Mouse (Mus musculus) lung, embryonic 16.5 days (tissue): Measurements from ENCODE around the gene Vps13c. TPM values are rescaled to one million over a fixed set of nuclear protein-coding genes. Genes with fewer than 3 reads are reported as not detected.

ENCODE experiments used
- ATAC-seq: fragments of 200-750 bp; cut with Nextera tagmentation; 2 replicates; pipeline ENCODE4 v1.8.0; 2017; ENCODE audit warnings: low read depth, mild to moderate bottlenecking, moderate library complexity
- H3K27ac ChIP-seq: fragments of 300-500 bp; sonication (generic); 2 replicates; pipeline ENCODE4 v1.5.1; 2014; ENCODE audit warnings: mild to moderate bottlenecking, control low read depth, low read length
- H3K27me3 ChIP-seq: fragments of 300-500 bp; sonication (generic); 2 replicates; pipeline ENCODE4 v1.6.1; 2014; ENCODE audit warnings: low read depth, low read length, mixed read lengths; ENCODE audit not compliant: control insufficient read depth, insufficient read depth
- H3K36me3 ChIP-seq: fragments of 300-500 bp; sonication (generic); 2 replicates; pipeline ENCODE4 v1.6.1; 2014; ENCODE audit warnings: low read length; ENCODE audit not compliant: control insufficient read depth, insufficient read depth
- H3K4me1 ChIP-seq: fragments of 300-500 bp; sonication (generic); replicated peaks from 2 replicates; pipeline ENCODE4 v1.6.1; 2014; ENCODE audit warnings: low read length, mixed read lengths; ENCODE audit not compliant: control insufficient read depth, insufficient read depth
- H3K4me2 ChIP-seq: fragments of 300-500 bp; sonication (generic); 2 replicates; pipeline ENCODE4 v1.6.1; 2014; ENCODE audit warnings: low read depth, low read length, control low read depth
- H3K4me3 ChIP-seq: fragments of 300-500 bp; sonication (generic); 2 replicates; pipeline ENCODE4 v1.5.1; 2014; ENCODE audit warnings: mild to moderate bottlenecking, low read length, control low read depth
- H3K9ac ChIP-seq: fragments of 300-500 bp; sonication (generic); 2 replicates; pipeline ENCODE4 v1.6.1; 2014; ENCODE audit warnings: low read length, control low read depth
- H3K9me3 ChIP-seq: fragments of 300-500 bp; sonication (generic); 2 replicates; pipeline ENCODE4 v1.6.1; 2016; ENCODE audit warnings: low read length; ENCODE audit not compliant: control insufficient read depth
- WGBS: fragments of 180-500 bp; shearing (Covaris S2); extraction: QIAGEN DNeasy Blood & Tissue Kit; methylation state at CpG from one replicate; pipeline ENCODE4 v1.1.7; 2014; 5-methylcytosine and 5-hydroxymethylcytosine counted together
- polyA plus RNA-seq: library from polyadenylated mRNA; unstranded; fragments of >200 nt; fragmentation: Nextera tagmentation; extraction: Ambion mirVana; gene quantifications from 2 replicates; pipeline ENCODE4 v1.2.1, GENCODE M21; 2015

The Vps13c gene
- polyA plus RNA-seq, 1 experiment from 2014 or later = 5.8 TPM

GRCm38 (mm10) chr9:67867411-67867810, 27.2 kb downstream of the Vps13c start:
- Histone ChIP-seq H3K4me3 (no peak overlapping the region), H3K36me3 (no peaks in the 10 kb centered on the region), H3K4me2 (no peak overlapping the region), H3K27ac (no peak overlapping the region), H3K27me3 (no peaks in the 10 kb centered on the region), H3K4me1 (no peaks in the 10 kb centered on the region), H3K9me3 (no peaks in the 10 kb centered on the region), H3K9ac (no peak overlapping the region)
- no peak for ATAC-seq
- 82% methylated on average over 6 of the region's 6 CpGs for WGBS

GRCm38 (mm10) chr9:67869691-67870450, 29.7 kb downstream of the Vps13c start:
- no peak overlapping the region for H3K4me2 ChIP-seq
- H3K27me3 ChIP-seq = no peaks in the 10 kb centered on the region
- 77% methylated on average over 16 of the region's 16 CpGs for WGBS
- no peak overlapping the region for H3K9ac ChIP-seq
- no peaks in the 10 kb centered on the region for H3K36me3 ChIP-seq
- ATAC-seq = no peak
- H3K4me3 ChIP-seq = no peak overlapping the region
- no peaks in the 10 kb centered on the region for H3K4me1 ChIP-seq
- H3K9me3 ChIP-seq = no peaks in the 10 kb centered on the region
- H3K27ac ChIP-seq = no peak overlapping the region

- no peak for ATAC-seq
- WGBS = 64% methylated on average over 7 of the region's 7 CpGs
- Histone ChIP-seq H3K27ac (no peak overlapping the region), H3K27me3 (no peaks in the 10 kb centered on the region), H3K9me3 (no peaks in the 10 kb centered on the region), H3K4me3 (no peak overlapping the region), H3K36me3 (no peaks in the 10 kb centered on the region), H3K9ac (no peak overlapping the region), H3K4me2 (no peak overlapping the region), H3K4me1 (no peaks in the 10 kb centered on the region)
These were observed 34.5 kb downstream of the Vps13c start for GRCm38 (mm10) chr9:67874522-67875222.

- no peaks in the 10 kb centered on the region for H3K9me3 ChIP-seq
- no peak overlapping the region for H3K4me2 ChIP-seq
- ATAC-seq = no peak
- H3K4me3 ChIP-seq = no peak overlapping the region
- H3K9ac ChIP-seq = no peak overlapping the region
- H3K27me3 ChIP-seq = no peaks in the 10 kb centered on the region
- WGBS = 53% methylated on average over 2 of the region's 2 CpGs
- H3K4me1 ChIP-seq = no peaks in the 10 kb centered on the region
- H3K27ac ChIP-seq = no peak overlapping the region
- no peaks in the 10 kb centered on the region for H3K36me3 ChIP-seq
These were observed 35.1 kb downstream of the Vps13c start for GRCm38 (mm10) chr9:67875337-67875736.

- H3K4me3 ChIP-seq = no peak overlapping the region
- no peaks in the 10 kb centered on the region for H3K9me3 ChIP-seq
- no peak overlapping the region for H3K4me2 ChIP-seq
- H3K27ac ChIP-seq = no peak overlapping the region
- ATAC-seq = no peak
- 0 out of 2 replicates have a peak, but pooled peaks cover 4% of the 10 kb centered on the region for H3K36me3 ChIP-seq
- WGBS = 66% methylated on average over 14 of the region's 14 CpGs
- H3K4me1 ChIP-seq = no peaks in the 10 kb centered on the region
- no peak overlapping the region for H3K9ac ChIP-seq
- H3K27me3 ChIP-seq = no peaks in the 10 kb centered on the region
These were observed 37.0 kb downstream of the Vps13c start for GRCm38 (mm10) chr9:67877081-67877718.

GRCm38 (mm10) chr9:67878197-67878769, 38.1 kb downstream of the Vps13c start:
- H3K9ac ChIP-seq = no peak overlapping the region
- no peaks in the 10 kb centered on the region for H3K9me3 ChIP-seq
- no peak for ATAC-seq
- H3K27me3 ChIP-seq = no peaks in the 10 kb centered on the region
- H3K4me3 ChIP-seq = no peak overlapping the region
- H3K4me2 ChIP-seq = no peak overlapping the region
- no peak overlapping the region for H3K27ac ChIP-seq
- no peaks in the 10 kb centered on the region for H3K4me1 ChIP-seq
- WGBS = 88% methylated on average over 11 of the region's 11 CpGs
- 0 out of 2 replicates have a peak, but pooled peaks cover 4% of the 10 kb centered on the region for H3K36me3 ChIP-seq

- H3K27me3 ChIP-seq = no peaks in the 10 kb centered on the region
- no peak overlapping the region for H3K27ac ChIP-seq
- H3K9ac ChIP-seq = no peak overlapping the region
- ATAC-seq = no peak
- 88% methylated on average over 13 of the region's 13 CpGs for WGBS
- H3K4me1 ChIP-seq = no peaks in the 10 kb centered on the region
- no peak overlapping the region for H3K4me2 ChIP-seq
- no peaks in the 10 kb centered on the region for H3K9me3 ChIP-seq
- no peak overlapping the region for H3K4me3 ChIP-seq
- peaks cover 6% of the 10 kb centered on the region; the same call in 1 of the 2 replicates for H3K36me3 ChIP-seq
These were observed 43.3 kb downstream of the Vps13c start for GRCm38 (mm10) chr9:67883349-67883984.

- Histone ChIP-seq H3K9me3 (no peaks in the 10 kb centered on the region), H3K4me1 (no peaks in the 10 kb centered on the region), H3K9ac (no peak overlapping the region), H3K4me2 (no peak overlapping the region), H3K27me3 (no peaks in the 10 kb centered on the region), H3K4me3 (no peak overlapping the region), H3K27ac (no peak overlapping the region), H3K36me3 (peaks cover 6% of the 10 kb centered on the region; the same call in 1 of the 2 replicates)
- WGBS = 88% methylated on average over 3 of the region's 3 CpGs
- no peak for ATAC-seq
These were observed 43.9 kb downstream of the Vps13c start for GRCm38 (mm10) chr9:67884095-67884494.
